Comparison of ENCODE assay signal across 23 mouse cellular contexts in the genomic region with DNA sequence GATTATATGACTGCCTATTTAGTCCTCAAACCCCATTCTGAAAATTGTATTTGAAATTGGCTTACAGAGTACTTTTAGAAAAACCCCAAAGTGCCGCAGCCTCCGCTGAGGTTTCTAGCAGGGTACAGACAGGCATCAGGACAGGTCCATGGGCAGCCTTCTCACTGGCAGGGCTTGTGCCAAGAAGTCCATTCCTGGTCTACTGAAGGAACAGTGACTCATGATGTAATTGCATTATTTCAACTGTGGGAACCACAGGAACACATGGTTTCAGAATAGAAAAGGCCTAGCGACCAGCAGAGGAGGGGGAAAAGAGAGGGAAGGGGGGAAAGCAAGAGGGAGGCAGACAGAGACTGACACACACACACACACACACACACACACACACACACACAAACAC.
A peak's percentile ranks its signal among the peaks of the same experiment; 100 is the strongest.
DNase-seq lines count a peak whose midpoint lies in the region; ATAC-seq lines count a peak whose summit lies in the region.
"Had no signal": no experiment of that assay in that cellular context is flagged by ENCODE, and none has a peak within 500 bp of the region (broad histone marks: within the 10 kb centered on the region; RNA-seq: fewer than 3 reads in every experiment).

No protein-coding gene starts in this region.

- WGBS in forebrain, embryonic 16.5 days, result 58% methylated on average over 3 of the region's 3 CpGs
- WGBS in forebrain, embryonic 10.5 days, result 96% methylated on average over 3 of the region's 3 CpGs

- DNase-seq in adrenal gland, adult 2 months, result peak; percentile 14
- no peak for DNase-seq in adrenal gland, adult 8-10 months
- no peak for DNase-seq in forebrain, embryonic 10.5 days (ENCODE audit: extremely low spot score, low spot score)
- DNase-seq in adipocyte (ENCODE audit: low spot score), result peak; percentile 32
- DNase-seq in left cerebral cortex, adult 8-10 months (ENCODE audit: low spot score in 2 of 2), result no peak
- no peak for DNase-seq in heart, postnatal 4 days
- DNase-seq: adrenal gland, postnatal 36 days; cerebellum, adult 2 months; gastrocnemius, postnatal 10 days; heart, adult 11 months; kidney, adult 9 months; kidney, postnatal 14 days; right cerebral cortex, adult 18-20 months; right cerebral cortex, postnatal 4 days; thymus, postnatal 36 days had no signal

- H3K27me3 ChIP-seq in forebrain, embryonic 16.5 days (replicated peaks; ENCODE audit: control insufficient read depth, insufficient read depth, low read length), result no peaks in the 10 kb centered on the region
- H3K27me3 ChIP-seq in forebrain, embryonic 10.5 days (ENCODE audit: poor library complexity, severe bottlenecking), result no peaks in the 10 kb centered on the region
- H3K27me3 ChIP-seq: embryonic facial prominence, embryonic 12.5 days; intestine, embryonic 15.5 days; neural tube, embryonic 15.5 days had no signal

- H3K9me3 ChIP-seq in forebrain, embryonic 16.5 days (ENCODE audit: control insufficient read depth, low read length), result no peaks in the 10 kb centered on the region; the same call in 1 of the 2 replicates
- no peaks in the 10 kb centered on the region for H3K9me3 ChIP-seq in forebrain, embryonic 10.5 days
- H3K9me3 ChIP-seq: embryonic facial prominence, embryonic 12.5 days; hindbrain, embryonic 10.5 days; intestine, embryonic 15.5 days; midbrain, embryonic 10.5 days; neural tube, embryonic 15.5 days had no signal

- no peaks in the 10 kb centered on the region for H3K36me3 ChIP-seq in forebrain, embryonic 16.5 days (ENCODE audit: control insufficient read depth, insufficient read depth)
- no peaks in the 10 kb centered on the region for H3K36me3 ChIP-seq in forebrain, embryonic 10.5 days (replicated peaks)
- H3K36me3 ChIP-seq: embryonic facial prominence, embryonic 12.5 days; hindbrain, embryonic 10.5 days; intestine, embryonic 15.5 days; midbrain, embryonic 10.5 days; neural tube, embryonic 15.5 days had no signal

- H3K27ac ChIP-seq in forebrain, embryonic 16.5 days (ENCODE audit: low read length), result no peak overlapping the region
- H3K27ac ChIP-seq in forebrain, embryonic 10.5 days, result no peak overlapping the region
- H3K27ac ChIP-seq: embryonic facial prominence, embryonic 12.5 days; hindbrain, embryonic 10.5 days; intestine, embryonic 15.5 days; midbrain, embryonic 10.5 days; neural tube, embryonic 15.5 days had no signal

- H3K4me3 ChIP-seq in forebrain, embryonic 16.5 days (replicated peaks; ENCODE audit: low read length), result no peak overlapping the region
- H3K4me3 ChIP-seq in forebrain, embryonic 10.5 days, result no peak overlapping the region
- H3K4me3 ChIP-seq: embryonic facial prominence, embryonic 12.5 days; hindbrain, embryonic 10.5 days; intestine, embryonic 15.5 days; midbrain, embryonic 10.5 days; neural tube, embryonic 15.5 days had no signal

- H3K4me1 ChIP-seq in forebrain, embryonic 16.5 days (replicated peaks; ENCODE audit: control insufficient read depth, insufficient read depth, low read length), result no peaks in the 10 kb centered on the region
- H3K4me1 ChIP-seq in forebrain, embryonic 10.5 days, result no peaks in the 10 kb centered on the region
- H3K4me1 ChIP-seq: hindbrain, embryonic 10.5 days; intestine, embryonic 15.5 days; midbrain, embryonic 10.5 days; neural tube, embryonic 15.5 days had no signal

- no peak overlapping the region for H3K4me2 ChIP-seq in forebrain, embryonic 16.5 days (ENCODE audit: low read length)
- H3K4me2 ChIP-seq: embryonic facial prominence, embryonic 12.5 days; heart, embryonic 11.5 days; intestine, embryonic 15.5 days; neural tube, embryonic 15.5 days had no signal

- H3K9ac ChIP-seq in forebrain, embryonic 16.5 days (replicated peaks; ENCODE audit: low read depth, low read length), result no peak overlapping the region
- H3K9ac ChIP-seq: embryonic facial prominence, embryonic 12.5 days; intestine, embryonic 15.5 days; neural tube, embryonic 15.5 days had no signal

- ATAC-seq in forebrain, embryonic 16.5 days, result 0 out of 2 replicates have a peak, but pooled peaks have one; percentile 40
- ATAC-seq: hindbrain, embryonic 16.5 days; intestine, embryonic 15.5 days had no signal

Comparison
In these comparisons a context has a peak if more than half of its experiments do, and no peak if none do; other contexts are left out.
1. DNase-seq: peak in adrenal gland, adult 2 months (single experiment) and adipocyte (single experiment); none in adrenal gland, adult 8-10 months (single experiment), forebrain, embryonic 10.5 days (single experiment), left cerebral cortex, adult 8-10 months (0 of 2) and heart, postnatal 4 days (single experiment).